Mouse (Mus musculus): Measurements from ENCODE around the gene Aars2. TPM values are rescaled to one million over a fixed set of nuclear protein-coding genes. Genes with fewer than 3 reads are reported as not detected.

Aars2 gene
- polyA plus RNA-seq (2012; rRNA removed) (4.6 TPM in 2 replicates), polyA plus RNA-seq (2014; fragmentation: Nextera tagmentation; extraction: Ambion mirVana) (3.3 and 4.0 TPM in 2 replicates)

DNA sequence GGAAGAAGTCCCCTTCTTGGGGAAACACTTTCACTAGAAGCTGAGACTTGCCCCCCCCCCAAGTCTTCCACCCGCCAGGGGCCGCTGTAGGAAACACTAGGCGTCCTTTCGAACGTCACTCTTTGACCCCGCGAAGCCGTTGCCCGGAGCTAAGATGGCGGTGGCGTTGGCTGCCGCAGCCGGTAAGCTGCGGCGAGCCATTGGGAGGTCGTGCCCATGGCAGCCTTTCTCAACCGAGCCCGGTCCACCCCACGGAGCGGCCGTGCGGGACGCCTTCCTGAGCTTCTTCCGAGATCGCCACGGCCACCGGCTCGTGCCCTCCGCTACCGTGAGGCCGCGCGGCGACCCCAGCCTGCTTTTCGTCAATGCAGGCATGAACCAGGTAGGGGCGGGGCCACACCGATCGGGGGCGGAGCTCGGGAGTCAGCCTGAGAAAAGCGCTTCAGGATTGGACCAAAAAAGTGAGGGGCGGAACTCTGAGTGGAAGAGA, at the start of gene Aars2:
Gene Aars2 (plus strand): TSS at position 142 of the 490 bp plus-strand sequence.
- under 1% methylated on average over 42 of the region's 42 CpGs for WGBS (ENCODE audit: insufficient replicate concordance)
- TF ChIP-seq EP300 (IDR thresholded peaks at IDR 0.05; ENCODE audit: low read depth) (peak; percentile 47; the same call in 1 of the 2 replicates), CTCF (IDR thresholded peaks at IDR 0.05; ENCODE audit: low read depth) (peak; percentile 92)
- no peak within 1 kb of the TSS for H3K27ac ChIP-seq
- H3K9me3 ChIP-seq (ENCODE audit: control insufficient read depth, low read length): no peaks in the 10 kb centered on the region
- peak within 1 kb of the TSS; percentile 70 for H3K9ac ChIP-seq (replicated peaks)
- H3K4me3 ChIP-seq (ENCODE audit: insufficient read depth in 1 of 2, low read depth in 2 of 2, low read length in 2 of 2): peak within 1 kb of the TSS; percentile 72 to 88
- H3K36me3 ChIP-seq (replicated peaks; ENCODE audit: control insufficient read depth, insufficient read depth, low read depth): no peaks in the 10 kb centered on the region
- H3K4me2 ChIP-seq (ENCODE audit: low read depth): peak within 1 kb of the TSS; percentile 59
- no peaks in the 10 kb centered on the region for H3K27me3 ChIP-seq (ENCODE audit: control insufficient read depth, insufficient read depth, low read length)
- peaks cover 4% of the 10 kb centered on the region in 2 experiments; a peak in 3 of 4 replicates for H3K4me1 ChIP-seq (replicated peaks; ENCODE audit: control insufficient read depth in 2 of 2, insufficient read depth in 2 of 2, low read length in 1 of 2)
- ATAC-seq (ENCODE audit: insufficient read depth) (peak; percentile 92), DNase-seq (ENCODE audit: low read depth in 3 of 3, low spot score in 3 of 3) (peak; percentile 80 to 83 (median 81))

DNA sequence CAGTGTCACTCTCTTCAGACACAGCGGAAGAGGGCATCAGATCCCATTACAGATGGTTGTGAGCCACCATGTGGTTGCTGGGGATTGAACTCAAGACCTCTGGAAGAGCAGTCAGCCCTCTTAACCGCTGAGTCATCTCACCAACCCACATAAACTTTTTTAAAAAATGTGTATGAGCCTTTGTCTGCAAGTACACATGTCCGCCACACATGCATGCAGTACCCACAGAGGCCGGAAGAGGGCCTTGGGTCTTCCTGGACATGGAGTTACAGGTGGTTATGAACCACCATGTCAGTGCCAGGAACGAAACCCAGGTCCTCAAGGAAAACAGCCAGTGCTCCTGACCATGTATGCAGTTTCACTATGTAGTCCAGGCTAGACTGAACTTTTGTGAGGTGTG, 49.2 kb upstream of the Aars2 start:
- Histone ChIP-seq H3K27ac (no peak overlapping the region), H3K4me1 (replicated peaks; ENCODE audit: control insufficient read depth in 2 of 2, insufficient read depth in 2 of 2, low read length in 1 of 2) (no peaks in the 10 kb centered on the region), H3K27me3 (ENCODE audit: control insufficient read depth, insufficient read depth, low read length) (no peaks in the 10 kb centered on the region), H3K9me3 (ENCODE audit: control insufficient read depth, low read length) (no peaks in the 10 kb centered on the region), H3K4me2 (ENCODE audit: low read depth) (no peak overlapping the region), H3K36me3 (replicated peaks; ENCODE audit: control insufficient read depth, insufficient read depth, low read depth) (no peaks in the 10 kb centered on the region), H3K4me3 (ENCODE audit: insufficient read depth in 1 of 2, low read depth in 2 of 2, low read length in 2 of 2) (no peak overlapping the region), H3K9ac (replicated peaks) (no peak overlapping the region)
- peak; percentile 68 for TF ChIP-seq CTCF (IDR thresholded peaks at IDR 0.05; ENCODE audit: low read depth)
- TF ChIP-seq EP300 (IDR thresholded peaks at IDR 0.05; ENCODE audit: low read depth): no peak
- 68% methylated on average over 5 of the region's 5 CpGs for WGBS (ENCODE audit: insufficient replicate concordance)
- ATAC-seq (ENCODE audit: insufficient read depth) (no peak), DNase-seq (ENCODE audit: low read depth in 3 of 3, low spot score in 3 of 3) (no peak)

DNA sequence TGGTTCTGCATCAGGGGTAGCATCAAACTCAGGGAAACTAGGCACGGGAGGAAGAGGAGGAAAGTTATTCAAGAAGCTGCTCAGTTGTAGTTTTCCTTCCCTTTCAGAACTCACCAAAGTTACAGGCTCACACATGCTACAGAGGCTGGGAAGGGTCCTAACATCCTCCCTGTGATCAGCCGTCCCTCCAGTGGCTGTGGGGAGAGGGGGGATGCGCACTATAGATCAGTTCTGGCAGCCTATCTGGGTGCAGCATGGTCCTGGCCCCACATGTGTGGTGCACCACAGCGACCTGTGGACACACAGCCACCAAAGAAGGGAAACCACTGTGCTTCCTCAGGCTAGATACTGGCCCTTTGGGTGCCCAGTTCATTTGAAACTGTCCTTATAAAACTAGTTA, 48.1 kb upstream of the Aars2 start:
- no peak overlapping the region for H3K4me3 ChIP-seq (ENCODE audit: insufficient read depth in 1 of 2, low read depth in 2 of 2, low read length in 2 of 2)
- H3K4me1 ChIP-seq (replicated peaks; ENCODE audit: control insufficient read depth in 2 of 2, insufficient read depth in 2 of 2, low read length in 1 of 2): no peaks in the 10 kb centered on the region
- H3K9me3 ChIP-seq (ENCODE audit: control insufficient read depth, low read length): no peaks in the 10 kb centered on the region
- 40% methylated on average over 4 of the region's 4 CpGs for WGBS (ENCODE audit: insufficient replicate concordance)
- no peaks in the 10 kb centered on the region for H3K27me3 ChIP-seq (ENCODE audit: control insufficient read depth, insufficient read depth, low read length)
- no peak overlapping the region for H3K9ac ChIP-seq (replicated peaks)
- no peak for ATAC-seq (ENCODE audit: insufficient read depth)
- H3K36me3 ChIP-seq (replicated peaks; ENCODE audit: control insufficient read depth, insufficient read depth, low read depth): no peaks in the 10 kb centered on the region
- no peak overlapping the region for H3K4me2 ChIP-seq (ENCODE audit: low read depth)
- TF ChIP-seq EP300 (IDR thresholded peaks at IDR 0.05; ENCODE audit: low read depth) (no peak), CTCF (IDR thresholded peaks at IDR 0.05; ENCODE audit: low read depth) (no peak)
- DNase-seq (ENCODE audit: low read depth in 3 of 3, low spot score in 3 of 3): no peak
- H3K27ac ChIP-seq: no peak overlapping the region

DNA sequence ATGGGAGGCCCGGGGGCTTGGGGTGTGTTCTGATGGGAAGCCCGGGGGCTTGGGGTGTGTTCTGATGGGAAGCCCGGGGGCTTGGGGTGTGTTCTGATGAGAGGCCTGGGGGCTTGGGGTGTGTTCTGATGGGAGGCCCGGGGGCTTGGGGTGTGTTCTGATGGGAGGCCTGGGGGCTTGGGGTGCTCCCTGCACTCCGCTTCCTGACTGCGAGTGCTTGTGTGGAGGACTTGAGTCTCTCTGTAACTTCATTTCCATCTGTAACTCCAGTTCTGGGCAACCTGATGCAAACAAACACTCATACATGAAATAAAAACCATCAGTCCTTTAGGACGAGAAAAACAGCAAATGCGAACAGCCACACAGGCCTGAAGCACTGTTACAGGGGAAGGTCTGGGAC, 47.6 kb upstream of the Aars2 start:
- ATAC-seq (ENCODE audit: insufficient read depth): no peak

DNA sequence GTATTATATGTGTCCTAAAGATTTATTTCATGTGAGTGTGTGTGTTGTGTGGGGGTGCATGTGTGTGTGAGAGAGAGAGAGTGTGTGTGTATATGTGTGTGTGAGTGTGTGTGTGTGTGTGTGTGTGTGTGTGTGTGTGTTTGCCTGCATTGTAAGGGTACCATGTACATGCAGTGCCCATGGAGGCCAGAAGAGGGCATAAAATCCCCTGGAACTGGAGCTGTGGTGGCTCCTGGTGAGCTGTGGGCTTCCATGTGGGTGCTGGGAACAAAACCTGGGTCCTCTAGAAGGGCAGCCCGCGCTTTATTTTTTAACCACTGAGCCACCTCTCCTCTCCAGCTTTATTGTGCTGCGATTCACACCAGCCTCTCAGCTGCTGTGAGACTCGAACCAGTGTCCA, 44.1 kb upstream of the Aars2 start:
- no peaks in the 10 kb centered on the region for H3K36me3 ChIP-seq (replicated peaks; ENCODE audit: control insufficient read depth, insufficient read depth, low read depth)
- no peak overlapping the region for H3K9ac ChIP-seq (replicated peaks)
- no peak for ATAC-seq (ENCODE audit: insufficient read depth)
- no peaks in the 10 kb centered on the region for H3K4me1 ChIP-seq (replicated peaks; ENCODE audit: control insufficient read depth in 2 of 2, insufficient read depth in 2 of 2, low read length in 1 of 2)
- peaks cover 2% of the 10 kb centered on the region; the same call in 1 of the 2 replicates for H3K9me3 ChIP-seq (ENCODE audit: control insufficient read depth, low read length)
- no peak overlapping the region for H3K4me3 ChIP-seq (ENCODE audit: insufficient read depth in 1 of 2, low read depth in 2 of 2, low read length in 2 of 2)
- H3K4me2 ChIP-seq (ENCODE audit: low read depth): no peak overlapping the region
- TF ChIP-seq CTCF (IDR thresholded peaks at IDR 0.05; ENCODE audit: low read depth) (peak; percentile 34; the same call in 1 of the 2 replicates), EP300 (IDR thresholded peaks at IDR 0.05; ENCODE audit: low read depth) (no peak)
- no peak for DNase-seq (ENCODE audit: low read depth in 3 of 3, low spot score in 3 of 3)
- H3K27me3 ChIP-seq (ENCODE audit: control insufficient read depth, insufficient read depth, low read length): no peaks in the 10 kb centered on the region
- WGBS (ENCODE audit: insufficient replicate concordance): 79% methylated on average over 4 of the region's 4 CpGs
- H3K27ac ChIP-seq: no peak overlapping the region

More for the DNA sequence above, 47.6 kb upstream of the Aars2 start:
- 62% methylated on average over 8 of the region's 8 CpGs for WGBS (ENCODE audit: insufficient replicate concordance)
- H3K4me1 ChIP-seq (replicated peaks; ENCODE audit: control insufficient read depth in 2 of 2, insufficient read depth in 2 of 2, low read length in 1 of 2): no peaks in the 10 kb centered on the region
- H3K9me3 ChIP-seq (ENCODE audit: control insufficient read depth, low read length): no peaks in the 10 kb centered on the region
- DNase-seq (ENCODE audit: low read depth in 3 of 3, low spot score in 3 of 3): no peak
- no peak overlapping the region for H3K4me3 ChIP-seq (ENCODE audit: insufficient read depth in 1 of 2, low read depth in 2 of 2, low read length in 2 of 2)
- H3K9ac ChIP-seq (replicated peaks): no peak overlapping the region
- H3K4me2 ChIP-seq (ENCODE audit: low read depth): no peak overlapping the region
- H3K27me3 ChIP-seq (ENCODE audit: control insufficient read depth, insufficient read depth, low read length): no peaks in the 10 kb centered on the region
- H3K36me3 ChIP-seq (replicated peaks; ENCODE audit: control insufficient read depth, insufficient read depth, low read depth): no peaks in the 10 kb centered on the region
- TF ChIP-seq CTCF (IDR thresholded peaks at IDR 0.05; ENCODE audit: low read depth): no peak
- no peak for TF ChIP-seq EP300 (IDR thresholded peaks at IDR 0.05; ENCODE audit: low read depth)
- H3K27ac ChIP-seq: no peak overlapping the region
